Mouse (Mus musculus) ES-Bruce4 (cell line): ENCODE results near the gene Banp. TPM values are rescaled to one million over a fixed set of nuclear protein-coding genes. Genes with fewer than 3 reads are reported as not detected.
A peak's percentile ranks its signal among the peaks of the same experiment; 100 is the strongest.

Experiments
- H3K27ac ChIP-seq: 2 replicates; pipeline ENCODE4 v1.5.1; 2012; ENCODE audit warnings: low read length, inconsistent platforms; ENCODE audit not compliant: insufficient read depth
- H3K27me3 ChIP-seq: 2 replicates; pipeline ENCODE4 v1.6.1; 2012; ENCODE audit warnings: mild to moderate bottlenecking, low read length, inconsistent platforms; ENCODE audit not compliant: control insufficient read depth, poor library complexity, insufficient read depth, severe bottlenecking
- H3K36me3 ChIP-seq: 2 replicates; pipeline ENCODE4 v1.6.1; 2012; ENCODE audit warnings: inconsistent platforms, mild to moderate bottlenecking, low read length, moderate library complexity; ENCODE audit not compliant: control insufficient read depth, poor library complexity, insufficient read depth, severe bottlenecking
- H3K4me1 ChIP-seq: one replicate; pipeline ENCODE4 v1.8.1; 2011; ENCODE audit warnings: low read length; ENCODE audit not compliant: control insufficient read depth, insufficient read depth
- H3K4me3 ChIP-seq: 2 replicates; pipeline ENCODE4 v1.5.1; 2011; ENCODE audit warnings: low read depth, mild to moderate bottlenecking, low read length
- H3K9ac ChIP-seq: 2 replicates; pipeline ENCODE4 v1.6.1; 2012; ENCODE audit warnings: low read depth, mild to moderate bottlenecking, inconsistent platforms; ENCODE audit not compliant: poor library complexity, severe bottlenecking
- H3K9me3 ChIP-seq: replicated peaks from 2 replicates; pipeline ENCODE4 v1.6.1; 2012; ENCODE audit warnings: mild to moderate bottlenecking, low read length, inconsistent platforms; ENCODE audit not compliant: control insufficient read depth, poor library complexity, insufficient read depth, severe bottlenecking
- CTCF ChIP-seq: IDR thresholded peaks from one replicate; pipeline ENCODE4 v1.8.1; 2011; ENCODE audit warnings: low read depth, low read length
- EP300 ChIP-seq: IDR thresholded peaks from 2 replicates; pipeline ENCODE4 v1.6.1; 2011; ENCODE audit warnings: low read depth, low read length; ENCODE audit not compliant: insufficient read depth
- POLR2A ChIP-seq: IDR thresholded peaks from one replicate; pipeline ENCODE4 v1.8.1; 2011; ENCODE audit warnings: low read length; ENCODE audit not compliant: insufficient read depth
- polyA plus RNA-seq: library from polyadenylated mRNA; stranded (reverse); fragments of >200 nt; gene quantifications from 2 replicates; pipeline ENCODE4 v1.2.4, GENCODE M21; 2011; ENCODE audit warnings: low read depth; ENCODE audit not compliant: missing spikeins, insufficient read depth, insufficient read length

Gene Banp
- polyA plus RNA-seq, 1 experiment = 47.2 TPM

DNA sequence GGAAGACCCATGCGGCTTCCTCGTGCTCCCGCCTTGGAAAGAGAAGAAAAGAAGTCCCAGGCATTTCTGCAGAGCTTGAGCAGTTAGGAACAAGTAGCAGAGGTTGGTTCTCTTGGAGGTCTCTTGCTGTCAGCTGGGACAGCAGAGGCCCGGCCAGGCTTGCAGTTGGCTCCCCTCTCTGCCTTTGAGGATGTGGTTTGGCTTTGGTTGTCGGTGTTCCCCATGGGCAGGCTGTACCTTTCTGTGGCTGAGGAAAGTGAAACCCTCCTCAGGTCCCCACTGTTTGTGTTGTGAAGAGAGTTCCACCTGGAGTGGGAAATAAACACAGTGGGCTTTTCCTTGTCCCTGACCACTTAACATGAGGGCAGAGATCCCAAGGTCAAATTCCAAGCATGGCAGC is 58.8 kb downstream of the Banp start:
- Histone ChIP-seq H3K27me3 (no peaks in the 10 kb centered on the region), H3K36me3 (peaks cover 37% of the 10 kb centered on the region), H3K4me1 (no peaks in the 10 kb centered on the region), H3K27ac (no peak overlapping the region), H3K4me3 (no peak overlapping the region), H3K9me3 (no peaks in the 10 kb centered on the region), H3K9ac (no peak overlapping the region)
- TF ChIP-seq EP300 (no peak), POLR2A (no peak), CTCF (no peak)

GRCm38 (mm10) chr8:122010638-122011037 is 61.1 kb downstream of the Banp start:
- no peak for TF ChIP-seq CTCF
- TF ChIP-seq EP300 = no peak
- TF ChIP-seq POLR2A = no peak
- Histone ChIP-seq H3K9ac (no peak overlapping the region), H3K27ac (no peak overlapping the region), H3K9me3 (no peaks in the 10 kb centered on the region), H3K4me3 (no peak overlapping the region), H3K27me3 (no peaks in the 10 kb centered on the region), H3K36me3 (peaks cover 37% of the 10 kb centered on the region), H3K4me1 (no peaks in the 10 kb centered on the region)

- Histone ChIP-seq H3K27me3 (no peaks in the 10 kb centered on the region), H3K27ac (no peak overlapping the region), H3K9ac (no peak overlapping the region), H3K4me3 (no peak overlapping the region), H3K9me3 (no peaks in the 10 kb centered on the region), H3K4me1 (no peaks in the 10 kb centered on the region), H3K36me3 (peaks cover 37% of the 10 kb centered on the region)
- TF ChIP-seq POLR2A (no peak), CTCF (peak; percentile 13), EP300 (no peak)
These were observed 61.6 kb downstream of the Banp start for GRCm38 (mm10) chr8:122011066-122011588.

- Histone ChIP-seq H3K4me3 (no peak overlapping the region), H3K27ac (no peak overlapping the region), H3K36me3 (peaks cover 18% of the 10 kb centered on the region), H3K4me1 (no peaks in the 10 kb centered on the region), H3K27me3 (no peaks in the 10 kb centered on the region), H3K9ac (no peak overlapping the region), H3K9me3 (no peaks in the 10 kb centered on the region)
- TF ChIP-seq EP300 (no peak), CTCF (no peak), POLR2A (no peak)
These were observed 65.1 kb downstream of the Banp start for GRCm38 (mm10) chr8:122014606-122015005.

DNA sequence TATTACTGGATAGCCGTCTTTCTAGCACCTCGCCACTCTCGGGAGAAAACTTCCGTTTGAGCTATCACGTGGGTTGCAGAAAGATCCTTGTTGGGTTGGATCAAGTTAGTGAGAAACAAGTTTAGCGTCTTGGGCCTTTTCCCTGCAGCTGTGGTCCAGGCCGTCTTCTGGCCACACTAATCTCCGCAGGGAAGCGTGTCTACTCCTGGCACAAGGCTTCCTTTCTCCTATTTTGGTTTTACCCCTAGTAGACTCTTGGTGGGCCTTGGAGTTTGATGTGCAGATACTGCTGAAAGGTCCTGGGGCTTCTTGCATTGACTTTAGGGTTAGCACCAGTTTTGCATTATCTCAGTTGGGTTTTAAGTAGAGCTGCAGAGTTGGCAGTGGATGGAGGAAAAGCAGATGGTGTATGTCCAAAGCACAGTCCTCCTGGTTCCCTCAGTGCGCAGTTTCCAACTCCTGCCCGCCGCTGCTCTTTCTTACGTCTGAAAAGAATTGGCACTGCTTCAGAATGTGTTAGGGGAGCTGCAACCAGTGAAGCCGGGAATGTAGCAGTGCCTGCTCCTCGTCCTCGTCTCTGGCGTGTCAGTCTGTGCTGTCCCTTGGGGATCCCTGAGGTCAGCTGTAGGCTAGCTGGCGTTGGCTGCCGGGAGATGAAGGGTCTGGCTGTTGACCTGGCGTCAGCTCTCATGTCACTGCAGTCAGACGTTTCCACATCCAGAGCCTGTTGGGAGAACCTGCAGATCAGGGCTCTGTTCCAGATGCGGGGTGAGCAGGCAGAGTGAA is 68.7 kb downstream of the Banp start:
- TF ChIP-seq CTCF (no peak), EP300 (no peak), POLR2A (no peak)
- H3K9ac ChIP-seq = no peak overlapping the region
- no peak overlapping the region for H3K27ac ChIP-seq
- no peak overlapping the region for H3K4me3 ChIP-seq
- no peaks in the 10 kb centered on the region for H3K4me1 ChIP-seq
- no peaks in the 10 kb centered on the region for H3K27me3 ChIP-seq
- peaks cover 10% of the 10 kb centered on the region; the same call in 1 of the 2 replicates for H3K36me3 ChIP-seq
- no peaks in the 10 kb centered on the region for H3K9me3 ChIP-seq

- TF ChIP-seq CTCF (no peak), POLR2A (no peak)
- H3K36me3 ChIP-seq = peaks cover 19% of the 10 kb centered on the region
- H3K9ac ChIP-seq = no peak overlapping the region
- no peaks in the 10 kb centered on the region for H3K4me1 ChIP-seq
- H3K27me3 ChIP-seq = no peaks in the 10 kb centered on the region
- no peaks in the 10 kb centered on the region for H3K9me3 ChIP-seq
- no peak overlapping the region for H3K27ac ChIP-seq
- no peak overlapping the region for H3K4me3 ChIP-seq
These were observed 69.6 kb downstream of the Banp start for GRCm38 (mm10) chr8:122019162-122019561.
